Comparison of ENCODE assay signal across 16 mouse cellular contexts in genomic region chr5:97907482-97907881, GRCm38 (mm10).
DNase-seq lines count a peak whose midpoint lies in the region; ATAC-seq and TF ChIP-seq lines count a peak whose summit lies in the region.
"Had no signal": no experiment of that assay in that cellular context is flagged by ENCODE, and none has a peak within 500 bp of the region (broad histone marks: within the 10 kb centered on the region; RNA-seq: fewer than 3 reads in every experiment).

No protein-coding gene starts in this region.

- H3K36me3 ChIP-seq in liver, embryonic 12.5 days = no peaks in the 10 kb centered on the region
- H3K36me3 ChIP-seq in intestine, postnatal 0 days (ENCODE audit: control insufficient read depth, insufficient read depth) = no peaks in the 10 kb centered on the region
- H3K36me3 ChIP-seq: embryonic facial prominence, embryonic 15.5 days; midbrain, embryonic 12.5 days had no signal

- H3K27ac ChIP-seq in liver, embryonic 12.5 days = no peak overlapping the region
- no peak overlapping the region for H3K27ac ChIP-seq in intestine, postnatal 0 days (ENCODE audit: low read depth, low read length)
- H3K27ac ChIP-seq: embryonic facial prominence, embryonic 15.5 days; kidney, postnatal 0 days; midbrain, embryonic 12.5 days had no signal

- no peak for TF ChIP-seq CTCF in intestine, postnatal 0 days (IDR thresholded peaks at IDR 0.05; ENCODE audit: low read depth)

- 70% methylated on average over 6 of the region's 6 CpGs for WGBS in liver, embryonic 12.5 days (ENCODE audit: insufficient replicate concordance)
- WGBS in intestine, postnatal 0 days = 76% methylated on average over 6 of the region's 6 CpGs

- H3K27me3 ChIP-seq in liver, embryonic 12.5 days (replicated peaks) = no peaks in the 10 kb centered on the region
- no peaks in the 10 kb centered on the region for H3K27me3 ChIP-seq in intestine, postnatal 0 days (replicated peaks; ENCODE audit: control insufficient read depth, insufficient read depth, low read length)
- H3K27me3 ChIP-seq: embryonic facial prominence, embryonic 15.5 days; midbrain, embryonic 12.5 days had no signal

- DNase-seq in cerebellum, adult 11-12 months = peak; percentile 4
- DNase-seq in cerebellum, adult 9-11 months = no peak
- DNase-seq in frontal cortex, postnatal 10 days (ENCODE audit: low spot score in 2 of 2) = no peak
- peak; percentile 69 for DNase-seq in brain, adult 2 months (ENCODE audit: low read depth, low spot score)
- DNase-seq in layer of hippocampus, adult 18-20 months (ENCODE audit: low spot score in 2 of 2) = peak; percentile 26 to 74
- DNase-seq: adrenal gland, postnatal 25 days; gastrocnemius, postnatal 36 days; heart, postnatal 4 days; liver, postnatal 0 days; thymus, postnatal 4 days had no signal

- H3K9ac ChIP-seq in liver, embryonic 12.5 days = no peak overlapping the region
- H3K9ac ChIP-seq in intestine, postnatal 0 days (ENCODE audit: low read depth, low read length) = no peak overlapping the region
- H3K9ac ChIP-seq: embryonic facial prominence, embryonic 15.5 days; liver, postnatal 0 days; midbrain, embryonic 12.5 days had no signal

- no peak overlapping the region for H3K4me2 ChIP-seq in liver, embryonic 12.5 days
- H3K4me2 ChIP-seq in intestine, postnatal 0 days (replicated peaks; ENCODE audit: low read depth) = no peak overlapping the region
- H3K4me2 ChIP-seq: embryonic facial prominence, embryonic 15.5 days; midbrain, embryonic 12.5 days had no signal

- no peak overlapping the region for H3K4me3 ChIP-seq in liver, embryonic 12.5 days
- H3K4me3 ChIP-seq in intestine, postnatal 0 days (ENCODE audit: low read depth, low read length) = no peak overlapping the region
- H3K4me3 ChIP-seq: embryonic facial prominence, embryonic 15.5 days; midbrain, embryonic 12.5 days had no signal

- ATAC-seq in frontal cortex, adult (ENCODE audit: low TSS enrichment) = peak; percentile 50
- no peak for ATAC-seq in liver, embryonic 12.5 days
- ATAC-seq in intestine, postnatal 0 days = no peak
- ATAC-seq: liver, postnatal 0 days had no signal

- H3K9me3 ChIP-seq in liver, embryonic 12.5 days (replicated peaks) = no peaks in the 10 kb centered on the region
- no peaks in the 10 kb centered on the region for H3K9me3 ChIP-seq in intestine, postnatal 0 days (ENCODE audit: control insufficient read depth)
- H3K9me3 ChIP-seq: embryonic facial prominence, embryonic 15.5 days; midbrain, embryonic 12.5 days had no signal

- no peaks in the 10 kb centered on the region for H3K4me1 ChIP-seq in liver, embryonic 12.5 days
- H3K4me1 ChIP-seq in intestine, postnatal 0 days (replicated peaks; ENCODE audit: control insufficient read depth, insufficient read depth, low read length) = no peaks in the 10 kb centered on the region
- H3K4me1 ChIP-seq: embryonic facial prominence, embryonic 15.5 days; midbrain, embryonic 12.5 days had no signal

Comparison
In these comparisons a context has a peak if more than half of its experiments do, and no peak if none do; other contexts are left out.
1. DNase-seq: peak in cerebellum, adult 11-12 months (single experiment), brain, adult 2 months (single experiment) and layer of hippocampus, adult 18-20 months (2 of 2); none in cerebellum, adult 9-11 months (single experiment) and frontal cortex, postnatal 10 days (0 of 2).